Mouse (Mus musculus): ENCODE data around the gene Tmem104.

Tmem104 gene

DNA sequence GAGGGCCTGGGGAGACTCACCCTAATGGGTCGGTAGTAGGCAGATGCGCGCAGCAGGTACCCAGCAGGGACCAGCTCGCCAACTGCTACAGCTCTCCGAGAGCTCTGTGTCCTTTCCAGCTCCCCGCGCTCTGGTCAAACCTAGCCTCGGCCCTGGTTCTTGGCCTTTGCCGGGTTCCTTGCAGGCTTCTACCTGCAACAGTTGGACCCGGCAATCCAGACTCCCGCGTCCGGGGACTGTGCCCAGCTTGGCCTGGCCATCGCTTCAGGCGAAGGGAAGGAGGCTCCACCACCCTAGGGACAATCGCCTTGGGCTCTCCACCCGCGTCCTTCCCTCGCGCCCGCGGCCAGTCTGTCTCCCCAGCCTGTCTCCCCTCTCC lies 79.1 kb downstream of the Tmem104 start:
- no peak for DNase-seq

DNA sequence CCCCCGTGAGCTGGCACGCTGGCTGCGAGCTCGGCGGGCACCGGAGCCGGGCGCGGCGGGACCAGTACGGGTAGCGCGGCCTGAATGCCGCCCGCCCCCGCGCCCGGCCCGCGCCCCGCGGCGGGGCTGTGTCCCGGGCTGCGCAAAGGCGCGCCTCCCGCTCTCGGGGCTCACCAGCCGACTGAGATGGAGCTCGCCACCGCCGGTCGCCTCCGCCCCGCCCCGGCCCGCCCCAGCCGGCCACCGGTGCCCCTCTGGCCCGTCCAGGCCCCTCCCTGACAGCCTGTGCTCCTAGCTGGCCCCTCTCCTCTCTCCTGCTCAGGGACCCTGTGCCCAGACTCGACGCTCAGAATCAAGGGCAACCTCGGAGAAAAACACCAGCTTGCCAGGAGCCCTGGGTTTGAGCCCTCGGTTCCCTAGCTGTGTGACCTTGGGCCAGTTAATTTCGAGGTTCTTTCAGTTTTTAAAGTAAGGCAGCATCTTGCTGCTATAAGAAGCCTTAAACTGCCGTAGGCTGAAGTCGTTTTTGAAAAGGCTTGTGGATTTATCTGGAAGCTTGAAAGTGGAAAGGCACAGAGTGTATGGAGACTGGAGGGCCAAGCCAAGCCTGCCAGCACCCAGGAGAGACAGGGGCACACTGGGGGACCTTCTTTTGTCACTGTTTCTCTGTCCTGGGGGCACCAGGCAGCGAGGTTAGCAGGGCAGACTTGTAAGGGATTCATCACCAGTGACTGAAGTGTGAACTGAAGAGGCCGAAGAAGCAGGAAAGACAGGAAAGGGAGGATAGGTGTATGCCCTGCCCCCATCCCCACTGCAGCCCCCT lies 80.0 kb downstream of the Tmem104 start, which contains the start of gene Grin2c:
Gene Grin2c, minus strand, starts transcription at position 183 of the 823 bp plus-strand sequence.
- no peak for DNase-seq

DNA sequence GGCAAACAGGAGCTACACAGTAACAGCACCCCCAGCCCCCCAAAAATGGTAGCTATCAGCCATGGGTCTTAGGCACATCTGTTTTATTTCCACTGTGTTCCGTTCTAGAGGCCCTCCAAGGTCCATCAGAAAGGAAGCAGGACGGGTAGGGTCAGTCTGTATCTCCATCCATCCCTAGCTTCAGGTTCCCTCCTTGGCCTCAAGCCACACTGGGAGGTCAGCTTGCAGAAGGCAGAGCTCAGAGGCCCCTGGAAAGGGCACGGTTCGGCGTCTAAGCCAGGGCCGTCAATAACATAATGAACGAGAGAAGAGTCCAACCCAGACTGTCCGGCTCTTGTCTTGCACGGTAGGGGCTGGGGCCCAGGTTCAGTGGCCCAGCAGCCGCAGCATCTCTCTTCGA lies 80.7 kb downstream of the Tmem104 start:
- no peak for DNase-seq

DNA sequence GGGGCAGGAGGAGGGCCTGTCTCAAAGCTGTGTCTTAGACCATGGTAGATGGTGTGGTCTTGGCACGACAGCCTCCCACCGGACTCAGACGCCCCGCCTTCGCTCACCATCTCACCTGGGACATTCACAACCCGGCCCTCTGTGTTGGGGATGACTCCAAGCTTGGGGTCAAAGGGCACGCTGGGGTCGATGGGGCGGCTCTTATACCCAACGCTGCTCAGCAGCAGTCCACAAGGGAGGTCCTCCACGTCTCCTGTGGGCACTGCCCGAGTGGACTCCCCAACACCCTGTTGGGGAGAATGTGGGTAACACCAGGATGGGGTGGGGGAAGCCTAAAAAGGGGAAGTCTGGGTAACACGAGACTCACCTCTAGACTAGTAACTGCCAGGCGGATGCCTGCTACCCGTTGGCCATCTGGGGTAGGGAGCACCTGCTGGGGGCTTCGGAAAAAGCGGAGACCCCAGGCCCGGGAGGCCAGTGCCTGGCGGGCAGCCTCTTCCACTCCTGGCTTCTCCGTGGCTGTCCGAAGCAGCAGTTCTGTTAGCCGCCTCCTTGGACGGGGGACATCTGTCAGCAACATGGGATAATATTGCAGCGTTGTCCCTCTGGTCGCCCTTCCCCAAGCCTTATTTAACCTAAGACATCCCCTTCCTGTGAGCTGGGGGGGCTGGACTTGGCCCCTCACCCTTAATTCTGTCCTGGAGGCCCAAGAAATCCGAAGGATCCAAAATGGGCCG lies 82.2 kb downstream of the Tmem104 start:
- no peak for DNase-seq

DNA sequence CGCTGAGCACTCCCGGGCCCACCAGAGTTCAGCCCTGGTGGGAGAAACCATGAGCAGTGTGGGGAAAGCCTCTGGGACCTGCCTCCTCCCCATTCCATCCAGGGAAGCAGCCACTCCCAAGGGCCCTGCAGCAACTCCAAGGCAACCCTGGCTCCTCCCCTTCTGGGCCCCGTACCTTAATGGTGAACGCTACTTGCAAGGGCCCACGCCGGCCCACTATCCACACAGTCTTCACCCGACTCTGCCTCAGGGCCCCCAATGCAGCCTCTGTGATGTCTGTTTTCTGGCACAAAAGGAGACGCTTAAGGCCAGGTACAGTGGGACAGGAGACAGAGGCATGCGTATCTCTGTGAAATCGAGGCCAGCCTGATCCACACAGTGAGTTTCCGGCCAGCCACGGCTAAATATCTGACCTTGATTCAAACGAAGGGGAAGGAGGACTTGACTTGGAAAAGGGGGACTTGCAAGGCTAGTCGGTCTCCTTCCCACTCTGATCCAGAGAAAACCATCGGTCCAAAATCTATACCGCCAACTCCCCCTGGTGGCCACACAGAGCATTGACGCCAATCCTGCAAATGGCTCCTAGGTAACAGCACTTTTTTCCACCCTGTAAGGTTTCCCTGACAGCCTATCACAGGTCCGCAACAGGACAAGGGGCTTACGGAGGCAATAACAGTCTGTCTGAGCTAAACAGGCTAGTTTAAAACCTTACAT lies 83.0 kb downstream of the Tmem104 start:
- peak; percentile 87 for DNase-seq

DNA sequence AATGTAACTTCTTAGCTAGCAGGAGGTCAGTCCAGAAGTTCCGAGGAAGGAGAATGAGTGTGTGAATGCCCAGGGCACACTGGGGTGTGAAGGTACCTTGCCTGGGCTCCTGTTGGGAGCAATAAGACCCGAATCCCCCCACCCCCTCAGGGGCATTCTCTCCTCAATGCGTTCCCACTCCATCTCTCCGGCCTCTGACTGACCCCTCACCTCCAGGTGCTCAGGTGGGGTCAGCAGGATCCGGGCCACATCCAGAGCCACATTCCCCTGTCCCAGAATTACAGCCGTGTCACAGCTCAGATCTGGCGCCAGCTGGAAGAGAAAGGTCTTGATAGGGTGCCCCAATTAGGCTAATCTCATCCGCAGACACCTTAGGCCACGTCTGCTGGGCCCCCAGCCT lies 83.8 kb downstream of the Tmem104 start:
- no peak for DNase-seq

DNA sequence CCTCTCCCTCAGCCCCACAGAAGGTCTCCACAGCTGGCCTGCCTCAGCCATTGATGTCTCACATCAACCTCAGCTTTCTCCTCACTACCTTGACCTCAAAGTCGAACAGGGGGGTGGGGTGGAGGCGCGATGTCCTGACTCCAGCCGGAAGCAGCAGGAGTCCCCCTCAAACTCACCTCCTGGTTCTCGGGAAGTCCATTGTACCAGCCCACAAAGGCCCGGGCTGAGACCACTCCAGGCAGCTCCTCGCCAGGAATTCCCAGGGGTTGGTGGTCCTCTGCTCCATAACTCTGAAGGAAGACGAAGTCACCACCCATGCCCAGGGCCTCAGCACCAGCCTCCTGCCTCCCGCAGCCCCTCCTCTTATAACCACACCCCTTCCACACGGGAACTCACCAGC lies 84.2 kb downstream of the Tmem104 start:
- no peak for DNase-seq

DNA sequence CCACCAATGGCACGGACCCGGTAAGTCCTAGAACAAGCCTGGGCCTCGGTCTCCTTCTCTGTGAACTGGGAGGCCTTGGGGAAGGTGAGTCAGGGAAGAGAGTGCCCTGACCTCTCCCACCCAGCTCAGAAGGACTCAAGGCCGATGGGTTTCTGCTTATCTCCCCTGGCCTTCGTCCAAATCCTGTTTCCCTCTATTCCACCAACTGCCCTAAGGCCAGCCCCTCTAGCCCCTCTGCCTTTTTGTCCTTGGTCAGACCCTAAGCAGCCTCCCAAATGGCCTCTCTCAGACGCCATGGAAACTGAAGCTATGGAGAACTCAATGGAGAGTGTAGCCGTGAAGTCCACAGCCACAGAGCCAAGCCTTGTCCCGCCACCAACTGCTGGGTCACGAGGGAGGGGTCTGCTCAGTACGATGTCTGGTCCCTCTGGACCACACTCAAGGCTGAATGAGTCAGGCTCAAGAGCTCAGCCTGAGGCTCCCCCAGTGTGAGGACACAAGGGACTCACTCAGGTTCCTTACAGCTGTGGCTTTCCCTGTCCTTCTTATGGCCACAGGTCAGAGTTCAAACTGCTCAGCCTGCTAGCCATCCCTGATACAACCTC lies 85.7 kb downstream of the Tmem104 start:
- DNase-seq: no peak

DNA sequence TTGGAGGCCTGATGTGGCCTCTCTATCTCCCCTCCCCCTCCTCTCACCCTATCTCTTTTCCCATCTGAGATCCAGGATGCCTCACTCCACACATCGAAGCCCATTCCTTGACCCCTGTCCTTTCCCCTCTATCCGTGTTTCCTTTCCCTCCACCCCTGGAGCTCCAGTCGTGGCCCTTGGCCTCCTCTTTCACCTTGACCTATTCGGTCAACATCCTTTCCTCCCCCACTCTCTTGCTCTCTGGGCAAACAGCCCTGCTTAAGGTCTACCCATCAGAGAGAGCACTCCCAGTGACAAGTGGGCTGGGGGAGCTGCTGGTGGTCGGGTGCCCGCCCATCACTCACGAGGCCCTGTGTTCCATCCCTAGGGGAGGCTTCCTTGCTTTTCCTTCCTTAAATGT lies 86.4 kb downstream of the Tmem104 start:
- DNase-seq: no peak

DNA sequence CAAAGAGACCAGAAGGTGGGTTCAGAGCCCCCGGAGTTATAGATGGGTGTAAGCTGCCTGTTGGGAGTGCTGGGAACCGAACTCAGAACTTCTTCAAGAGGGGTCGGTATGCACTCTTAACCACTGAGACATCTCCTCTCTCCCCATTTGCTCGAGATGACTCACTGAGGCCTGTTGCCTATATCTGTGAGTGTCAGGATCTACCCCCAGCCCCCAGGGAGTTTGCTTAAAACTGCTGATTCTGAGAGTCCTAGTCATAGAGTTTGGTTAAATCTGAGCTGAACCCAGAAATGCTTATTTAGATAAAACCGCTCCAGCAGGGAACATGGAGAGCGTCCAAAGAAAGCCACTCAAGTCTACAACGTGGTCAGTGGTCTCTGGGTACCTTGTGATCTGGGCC lies 86.9 kb downstream of the Tmem104 start:
- DNase-seq: no peak

DNA sequence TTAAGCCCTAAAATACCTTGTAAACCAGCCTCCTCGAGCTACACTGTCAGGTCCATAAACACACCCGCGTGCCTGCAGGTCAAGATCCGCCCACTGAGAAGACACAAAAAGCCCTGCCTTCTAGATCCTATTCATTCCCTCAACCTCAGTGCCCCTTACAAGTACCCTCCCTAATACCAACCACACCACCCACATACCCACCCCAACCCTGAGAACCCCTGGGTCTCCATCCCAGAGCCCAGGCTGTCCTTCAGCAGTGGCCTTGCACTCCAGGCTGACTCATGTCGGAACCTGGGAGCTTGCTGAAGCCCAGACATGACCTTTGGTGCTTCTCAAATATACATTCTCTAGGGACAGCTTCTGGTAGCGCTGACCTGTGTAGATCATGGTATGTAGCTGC lies 87.5 kb downstream of the Tmem104 start:
- no peak for DNase-seq

DNA sequence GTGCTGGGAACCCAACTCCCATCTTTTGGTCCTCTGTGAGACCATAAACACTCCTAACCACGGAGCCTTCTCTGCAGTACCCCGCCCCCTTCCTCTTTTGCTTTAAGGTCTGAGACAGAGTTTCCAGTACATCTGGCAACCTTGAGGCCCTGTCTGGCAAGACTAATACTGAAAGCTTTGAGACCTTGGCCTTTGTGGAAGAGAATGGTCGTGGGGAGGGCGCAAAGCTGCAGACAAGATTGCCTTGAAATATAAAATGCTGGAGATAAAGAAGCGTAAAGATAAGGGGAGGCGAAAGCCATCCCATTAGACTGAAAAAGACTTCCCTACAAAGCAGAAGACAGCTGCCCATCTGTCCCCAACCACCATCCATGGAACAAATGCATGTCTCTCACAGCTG lies 88.2 kb downstream of the Tmem104 start:
- no peak for DNase-seq

DNA sequence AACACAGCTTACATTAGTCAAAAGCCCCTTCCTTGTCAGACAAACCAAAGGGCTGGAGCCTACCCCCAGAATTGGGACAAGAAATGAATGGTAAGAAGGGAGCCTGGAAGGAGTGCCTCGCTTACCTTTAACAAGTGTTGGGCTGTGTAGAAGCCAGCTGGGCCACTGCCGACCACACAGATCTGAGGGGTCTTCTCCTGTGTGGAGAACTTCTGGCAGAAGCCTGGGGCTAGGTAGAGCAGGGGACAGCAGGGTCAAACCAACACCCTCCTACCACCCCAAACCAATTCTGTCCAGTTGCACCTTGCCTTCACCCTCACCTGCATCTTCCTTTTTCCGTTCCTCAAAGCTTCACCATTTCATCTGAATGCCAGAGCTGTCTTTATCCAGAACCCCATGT lies 88.7 kb downstream of the Tmem104 start:
- no peak for DNase-seq

DNA sequence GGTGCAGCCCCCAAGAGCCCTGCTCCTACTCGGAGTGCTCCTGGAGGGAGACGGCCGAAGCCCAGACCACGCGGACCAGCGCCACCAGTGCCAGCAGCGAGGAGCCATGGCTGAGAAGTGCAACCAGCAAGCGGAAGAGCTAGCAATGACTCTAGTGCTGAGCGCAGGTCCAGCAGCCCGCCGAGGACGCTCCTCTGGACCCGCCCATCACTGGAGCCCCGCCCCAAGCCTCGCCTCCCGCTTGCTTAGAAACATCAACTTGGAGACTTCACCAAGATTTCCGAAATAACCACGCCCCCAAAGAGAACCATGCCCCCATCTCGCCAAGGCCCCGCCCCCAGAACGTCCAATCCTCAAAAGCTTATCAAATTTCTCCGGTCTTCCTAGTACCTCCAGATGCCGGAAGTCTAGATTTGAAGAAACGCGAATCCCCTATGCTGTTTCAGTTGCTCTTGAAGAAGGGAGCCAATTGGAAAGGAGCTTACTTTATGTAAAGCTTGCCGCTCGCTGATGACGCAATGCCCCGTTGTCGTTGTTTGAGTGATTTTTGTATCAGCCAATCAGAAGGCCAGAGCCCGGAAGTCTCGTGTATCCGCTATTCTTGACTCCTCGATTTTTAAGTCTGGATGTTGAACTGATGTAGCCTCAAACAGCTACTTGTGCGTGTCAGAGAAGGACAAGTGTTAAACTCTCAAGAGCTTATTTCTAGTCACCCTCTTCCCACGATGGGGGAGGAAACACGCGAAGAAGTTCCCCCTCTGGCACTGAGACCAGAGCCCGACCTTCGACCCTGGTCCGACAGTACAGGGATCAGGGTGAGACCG lies 89.7 kb downstream of the Tmem104 start, which contains the start of gene Fdxr:
Gene Fdxr, minus strand, starts transcription at position 271 of the 824 bp plus-strand sequence.
- peak; percentile 94 for DNase-seq

DNA sequence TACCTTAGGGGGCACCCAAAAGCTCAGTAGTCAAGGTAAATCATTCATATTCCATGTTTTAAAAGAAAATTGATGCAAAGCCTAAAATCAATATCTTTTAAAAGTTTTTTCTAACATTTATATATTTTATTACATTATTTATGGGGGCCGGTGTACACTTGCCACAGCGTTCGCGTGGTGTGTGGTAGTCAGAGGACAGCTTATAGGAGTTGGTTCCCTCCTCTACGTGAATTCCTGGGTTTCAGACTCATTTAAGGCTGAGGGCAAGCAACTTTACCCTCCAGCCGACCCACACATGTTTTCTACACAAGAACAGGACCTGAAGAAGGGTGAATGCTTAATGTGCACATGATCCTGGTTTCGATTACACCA lies 90.3 kb downstream of the Tmem104 start:
- DNase-seq: no peak

DNA sequence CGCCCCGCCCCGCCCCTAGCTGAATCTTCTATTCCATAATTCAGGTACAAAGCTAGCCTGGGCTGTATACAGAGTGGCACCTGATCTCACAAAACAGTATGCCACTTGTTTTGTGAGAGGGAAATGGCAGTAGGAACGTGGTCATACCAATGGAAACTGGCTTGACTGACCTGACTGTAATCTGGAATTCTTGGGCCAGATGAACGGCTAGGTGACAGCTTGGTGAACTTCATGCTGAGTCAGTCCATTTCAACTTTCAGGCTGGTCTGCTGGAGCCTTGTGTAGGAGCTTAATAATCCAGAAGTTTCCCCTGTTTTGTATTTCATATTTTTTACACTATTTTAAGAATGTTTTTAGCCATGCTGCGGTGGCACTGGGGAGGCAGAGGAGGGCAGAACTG lies 90.9 kb downstream of the Tmem104 start:
- DNase-seq: no peak

DNA sequence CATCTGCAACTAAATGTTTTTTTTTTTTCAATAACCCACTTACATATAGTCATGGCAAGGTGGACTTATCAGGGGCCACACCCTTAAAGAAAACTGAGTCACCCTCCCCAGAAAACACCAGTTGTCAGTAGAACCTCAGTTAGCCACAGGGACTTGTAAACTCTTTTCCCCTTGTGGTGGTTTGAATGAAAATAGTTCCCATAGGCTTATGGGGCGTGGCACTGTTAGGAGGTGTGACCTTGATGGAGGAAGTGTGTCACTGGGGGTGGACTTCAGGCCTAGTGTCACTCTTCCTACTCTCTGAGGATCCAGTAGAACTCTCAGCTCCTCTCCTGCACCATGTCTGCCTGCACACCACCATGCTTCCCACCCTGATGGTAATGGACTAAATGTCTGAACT lies 92.4 kb downstream of the Tmem104 start:
- DNase-seq: no peak

DNA sequence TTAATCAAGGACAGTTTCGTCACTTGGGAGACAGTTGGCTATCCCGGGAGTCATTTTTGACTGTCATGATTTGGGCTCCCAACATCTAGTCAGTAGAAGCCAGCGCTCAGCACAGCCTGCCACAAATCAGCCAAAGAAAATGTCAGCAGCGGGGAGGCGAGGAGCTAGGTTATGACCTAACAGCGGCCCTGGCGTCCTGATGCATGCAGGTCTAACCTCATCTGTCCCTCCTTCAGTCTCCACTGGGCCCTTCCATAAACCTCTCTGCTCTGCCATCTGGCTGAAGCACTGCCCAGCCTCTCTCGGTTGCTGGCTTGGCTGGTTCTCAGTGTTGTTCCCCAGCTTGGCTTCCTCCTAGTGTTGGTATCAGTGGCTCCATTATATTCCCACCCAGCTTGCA lies 95.0 kb downstream of the Tmem104 start:
- no peak for DNase-seq

DNA sequence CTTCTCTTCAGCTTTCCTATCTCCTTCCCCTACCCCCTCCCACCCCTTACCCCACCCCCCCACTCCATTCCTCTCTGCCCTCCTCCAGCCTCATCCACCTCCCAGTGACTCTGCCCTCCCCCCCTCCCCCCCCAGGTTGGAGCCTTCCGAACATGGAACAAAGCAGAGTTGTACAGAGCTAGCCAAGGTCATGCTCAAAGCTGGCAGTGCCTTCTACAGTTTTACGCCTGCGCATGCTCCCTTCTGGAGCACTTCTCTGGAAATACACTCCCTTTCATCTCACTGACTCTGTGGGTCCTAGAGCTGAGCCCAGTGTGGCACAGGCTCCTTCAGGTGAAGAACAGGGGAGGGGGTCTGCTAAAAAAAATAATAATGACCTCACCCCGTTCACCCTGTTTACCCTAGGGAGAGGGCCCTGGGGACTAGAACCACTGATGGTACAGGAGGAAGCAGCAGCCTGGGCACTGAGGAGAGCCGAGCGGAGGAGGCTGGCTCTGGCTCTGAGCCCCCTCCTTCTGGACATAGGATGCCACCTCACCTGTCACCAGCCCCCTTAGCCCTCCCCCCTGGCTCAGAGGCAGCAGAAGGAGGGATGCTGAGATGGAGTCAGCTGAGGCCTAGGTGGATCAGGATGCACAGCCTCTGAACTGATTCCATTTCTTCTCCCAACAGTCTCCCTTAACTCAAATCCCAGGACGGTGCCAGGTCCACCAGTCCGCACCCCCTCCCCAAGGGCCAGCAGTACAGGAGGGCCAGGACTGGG lies 95.6 kb downstream of the Tmem104 start:
- no peak for DNase-seq

DNA sequence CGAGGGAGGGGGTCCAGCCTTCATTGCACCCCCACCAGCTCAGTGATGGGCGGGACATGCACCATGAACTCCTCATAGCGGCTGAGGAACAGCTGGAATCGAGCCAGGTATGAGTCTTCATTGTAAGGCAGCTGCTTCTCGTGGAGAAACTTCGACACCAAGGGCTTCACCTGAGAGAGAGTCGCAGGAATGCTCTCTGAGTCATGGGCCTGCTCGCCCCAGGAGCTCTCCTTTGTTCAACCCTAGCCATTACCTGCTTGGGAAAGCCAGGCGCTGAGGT lies 96.1 kb downstream of the Tmem104 start:
- no peak for DNase-seq

DNA sequence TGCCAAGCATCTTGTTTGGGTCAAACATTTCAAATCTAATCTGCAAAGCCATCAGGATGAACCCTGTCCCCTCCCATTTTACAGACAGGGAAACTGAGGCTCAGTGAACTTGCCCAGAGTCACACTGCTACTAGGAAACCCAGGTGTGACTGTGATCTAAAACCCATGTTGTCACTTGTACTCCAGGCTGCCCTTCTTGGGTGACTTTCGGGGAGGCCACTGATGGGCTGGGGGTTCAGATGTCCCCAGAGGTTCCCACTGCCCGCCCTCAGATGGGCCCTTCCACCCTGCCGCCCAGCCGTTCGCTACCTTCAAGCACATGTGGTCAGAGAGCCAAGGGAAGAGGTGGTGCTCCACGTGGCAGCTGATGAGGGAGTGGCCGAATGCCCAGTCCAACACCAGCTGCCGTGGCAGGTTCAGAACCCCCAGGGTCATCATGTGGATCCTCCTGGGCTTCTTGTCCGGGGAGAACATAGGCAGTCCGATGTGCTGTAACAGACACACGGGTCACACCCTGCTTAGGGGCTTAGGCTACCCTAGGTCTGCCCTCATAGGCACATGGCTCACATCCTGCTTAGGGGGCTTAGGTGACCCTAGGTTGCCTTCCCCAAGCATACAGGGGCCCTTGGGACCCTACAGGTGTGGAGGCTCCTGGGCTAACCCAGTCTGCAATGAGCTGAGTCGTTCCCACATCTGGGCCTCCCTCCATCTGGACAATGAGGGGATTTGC lies 96.8 kb downstream of the Tmem104 start:
- no peak for DNase-seq
